Mouse (Mus musculus): ENCODE measurements around the gene Adh4. TPM values are rescaled to one million over a fixed set of nuclear protein-coding genes. Genes with fewer than 3 reads are reported as not detected.
A peak's percentile ranks its signal among the peaks of the same experiment; 100 is the strongest.
"Not testable (repeated sequence)": the region's sequence is repeated elsewhere in the genome, so short reads cannot be mapped to it uniquely, and the experiment has no call there.

Gene Adh4
- polyA plus RNA-seq, 1 experiment from 2014 or later, result not detected

DNA sequence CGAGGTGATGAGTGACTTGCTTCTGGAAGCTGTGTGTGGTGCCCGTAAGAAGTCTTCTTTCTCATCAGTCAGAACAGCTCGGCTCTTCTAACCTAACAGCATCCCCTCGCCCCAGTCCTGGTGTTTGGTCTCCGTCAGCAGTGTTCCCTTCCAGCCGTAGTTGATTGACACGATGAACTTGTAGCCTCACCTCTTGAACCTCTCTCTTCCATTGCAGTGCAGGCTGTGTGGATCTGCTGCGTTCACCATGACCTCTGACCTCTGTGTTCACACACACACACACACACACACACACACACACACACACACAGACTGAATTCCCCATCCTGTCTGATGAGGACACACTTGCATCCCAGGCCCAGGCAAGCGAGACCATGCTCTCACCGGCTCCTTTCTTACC, 36.9 kb downstream of the Adh4 start:
- Histone ChIP-seq H3K36me3 (replicated peaks) (peaks cover 99% of the 10 kb centered on the region), H3K27ac (replicated peaks) (no peak overlapping the region), H3K4me1 (0 out of 2 replicates have a peak, but pooled peaks cover 3% of the 10 kb centered on the region), H3K9me3 (no peaks in the 10 kb centered on the region), H3K4me3 (no peak overlapping the region), H3K27me3 (replicated peaks; ENCODE audit: low read depth, poor library complexity, severe bottlenecking) (no peaks in the 10 kb centered on the region)
- 81% methylated on average over 10 of the region's 10 CpGs for WGBS
- DNase-seq (ENCODE audit: low spot score), result no peak

DNA sequence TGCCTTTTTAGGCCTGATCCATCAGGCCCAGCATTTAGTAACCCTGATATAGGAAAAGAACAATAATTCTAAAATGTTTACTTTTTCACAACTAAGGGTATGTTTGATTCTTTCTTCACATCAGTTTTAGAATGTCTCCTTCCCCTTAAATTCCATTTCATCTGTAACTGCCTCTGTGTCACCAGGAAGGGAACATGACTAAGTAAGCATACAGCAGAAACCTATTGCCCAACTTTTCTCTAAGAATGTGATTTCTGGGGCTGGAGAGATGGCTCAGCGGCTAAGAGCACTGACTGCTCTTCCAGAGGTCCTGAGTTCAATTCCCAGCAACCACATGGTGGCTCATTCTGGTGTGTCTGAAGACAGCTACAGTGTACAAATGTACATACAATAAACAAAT, 39.0 kb downstream of the Adh4 start:
- 96% methylated on average over 1 of the region's 1 CpGs for WGBS
- no peak for DNase-seq (ENCODE audit: low spot score)
- H3K27ac ChIP-seq (replicated peaks), result no peak overlapping the region
- H3K27me3 ChIP-seq (replicated peaks; ENCODE audit: low read depth, poor library complexity, severe bottlenecking), result no peaks in the 10 kb centered on the region
- H3K36me3 ChIP-seq (replicated peaks), result peaks cover 99% of the 10 kb centered on the region
- H3K9me3 ChIP-seq, result no peaks in the 10 kb centered on the region
- H3K4me3 ChIP-seq, result no peak overlapping the region
- no peaks in the 10 kb centered on the region for H3K4me1 ChIP-seq

DNA sequence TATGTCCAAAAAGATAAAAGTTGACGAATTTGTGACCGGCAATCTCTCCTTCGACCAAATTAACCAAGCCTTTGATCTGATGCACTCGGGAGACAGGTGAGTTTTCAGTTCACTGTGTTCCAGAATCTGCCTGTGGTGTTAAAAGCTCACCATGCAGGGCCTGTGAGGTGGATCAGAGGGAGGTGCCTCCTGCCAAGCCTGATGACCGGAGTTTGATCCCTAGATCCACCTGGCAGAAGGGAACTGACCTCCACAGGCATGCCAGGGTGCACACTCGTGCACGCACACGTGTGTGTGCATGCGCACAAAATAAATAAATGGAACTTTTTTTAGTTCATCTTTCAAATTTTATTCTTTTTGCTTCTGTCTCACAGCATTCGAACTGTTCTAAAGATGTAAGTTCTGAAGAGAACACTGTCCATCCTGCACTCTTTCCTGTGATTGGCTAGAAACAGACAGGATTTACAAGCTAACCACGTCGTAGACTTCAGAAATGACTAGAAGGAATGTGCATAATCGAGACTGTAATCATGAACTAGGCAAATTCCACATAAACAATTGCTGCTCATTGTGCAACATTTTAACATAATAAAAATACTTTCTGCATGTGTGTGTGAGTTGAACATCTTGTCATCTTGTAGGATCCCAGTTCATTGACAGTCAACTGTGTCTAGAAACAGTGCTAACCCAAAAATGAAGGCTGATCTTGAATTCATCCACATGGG, 39.6 kb downstream of the Adh4 start:
- no peaks in the 10 kb centered on the region for H3K4me1 ChIP-seq
- no peak for DNase-seq (ENCODE audit: low spot score)
- H3K27me3 ChIP-seq (replicated peaks; ENCODE audit: low read depth, poor library complexity, severe bottlenecking), result no peaks in the 10 kb centered on the region
- 95% methylated on average over 13 of the region's 13 CpGs for WGBS
- no peak overlapping the region for H3K27ac ChIP-seq (replicated peaks)
- peaks cover 99% of the 10 kb centered on the region for H3K36me3 ChIP-seq (replicated peaks)
- no peak overlapping the region for H3K4me3 ChIP-seq
- no peaks in the 10 kb centered on the region for H3K9me3 ChIP-seq

DNA sequence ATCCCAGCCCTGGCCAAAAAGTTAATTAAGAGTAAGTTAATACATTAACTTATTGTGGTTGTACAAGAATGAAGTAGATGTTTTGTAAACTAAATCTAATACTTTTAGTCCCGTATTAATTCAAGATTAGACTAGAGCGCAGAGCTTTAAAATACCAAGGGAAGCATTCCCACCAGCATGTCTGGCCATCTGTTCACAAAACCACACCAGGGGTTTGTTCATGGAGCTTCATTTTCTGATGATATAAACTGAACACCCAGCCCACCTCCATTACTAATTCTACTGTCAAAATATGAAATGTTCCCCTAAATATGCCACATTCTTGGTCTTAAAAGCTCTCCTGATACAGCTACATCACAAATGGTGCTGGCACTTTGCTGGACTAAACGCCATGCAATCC, 43.2 kb downstream of the Adh4 start:
- Histone ChIP-seq H3K4me1 (no peaks in the 10 kb centered on the region), H3K27ac (replicated peaks) (no peak overlapping the region), H3K9me3 (no peaks in the 10 kb centered on the region), H3K4me3 (no peak overlapping the region), H3K27me3 (replicated peaks; ENCODE audit: low read depth, poor library complexity, severe bottlenecking) (no peaks in the 10 kb centered on the region), H3K36me3 (replicated peaks) (peaks cover 99% of the 10 kb centered on the region)
- no peak for DNase-seq (ENCODE audit: low spot score)
- WGBS, result 98% methylated on average over 3 of the region's 3 CpGs

DNA sequence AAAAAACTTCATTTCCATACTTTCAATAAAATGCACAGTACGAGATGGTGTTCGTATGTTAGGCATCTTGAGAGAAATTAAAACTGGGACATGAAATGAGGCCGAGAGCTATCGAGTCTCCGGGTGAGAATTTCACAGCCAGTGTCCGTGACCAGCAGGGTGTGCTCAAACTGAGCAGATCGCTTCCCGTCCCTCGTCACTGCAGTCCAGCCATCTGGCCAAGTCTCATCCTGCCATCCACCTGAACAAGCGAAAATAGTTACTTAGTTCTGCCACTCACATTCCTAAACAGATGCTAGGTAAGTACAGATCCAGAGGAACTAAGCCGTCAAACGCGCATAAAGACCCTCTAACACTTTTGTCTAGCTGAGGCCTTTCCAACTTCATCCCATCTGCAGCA, 45.0 kb downstream of the Adh4 start:
- H3K9me3 ChIP-seq, result no peaks in the 10 kb centered on the region
- WGBS, result 88% methylated on average over 13 of the region's 13 CpGs
- H3K36me3 ChIP-seq (replicated peaks), result peaks cover 97% of the 10 kb centered on the region

DNA sequence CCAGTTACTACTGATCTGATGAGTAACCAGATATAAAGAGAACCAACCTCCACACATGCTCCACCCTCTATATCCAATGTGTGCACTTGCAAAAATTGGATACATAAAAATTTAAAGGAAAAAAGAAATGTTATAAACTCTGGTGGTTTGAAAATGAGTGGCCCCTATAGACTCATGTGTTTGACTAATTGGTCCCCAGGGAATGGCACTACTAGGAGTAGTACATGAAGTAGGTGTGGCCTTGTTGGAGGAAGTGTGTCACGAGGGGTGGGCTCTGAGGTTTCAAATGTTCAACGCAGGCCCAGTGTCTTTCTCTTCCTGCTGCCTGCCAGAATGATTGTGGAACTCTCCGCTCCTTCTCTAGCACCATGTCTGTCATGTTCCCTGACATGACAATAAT, 46.6 kb downstream of the Adh4 start:
- no peak for DNase-seq (ENCODE audit: low spot score)
- H3K9me3 ChIP-seq, result no peaks in the 10 kb centered on the region
- peaks cover 97% of the 10 kb centered on the region for H3K36me3 ChIP-seq (replicated peaks)
- no peaks in the 10 kb centered on the region for H3K4me1 ChIP-seq
- H3K27ac ChIP-seq (replicated peaks), result no peak overlapping the region
- WGBS, result 88% methylated on average over 3 of the region's 3 CpGs
- H3K27me3 ChIP-seq (replicated peaks; ENCODE audit: low read depth, poor library complexity, severe bottlenecking), result no peaks in the 10 kb centered on the region
- no peak overlapping the region for H3K4me3 ChIP-seq

More for the DNA sequence above, 45.0 kb downstream of the Adh4 start:
- no peaks in the 10 kb centered on the region for H3K4me1 ChIP-seq
- H3K4me3 ChIP-seq, result no peak overlapping the region
- H3K27me3 ChIP-seq (replicated peaks; ENCODE audit: low read depth, poor library complexity, severe bottlenecking), result no peaks in the 10 kb centered on the region
- no peak overlapping the region for H3K27ac ChIP-seq (replicated peaks)
- no peak for DNase-seq (ENCODE audit: low spot score)

DNA sequence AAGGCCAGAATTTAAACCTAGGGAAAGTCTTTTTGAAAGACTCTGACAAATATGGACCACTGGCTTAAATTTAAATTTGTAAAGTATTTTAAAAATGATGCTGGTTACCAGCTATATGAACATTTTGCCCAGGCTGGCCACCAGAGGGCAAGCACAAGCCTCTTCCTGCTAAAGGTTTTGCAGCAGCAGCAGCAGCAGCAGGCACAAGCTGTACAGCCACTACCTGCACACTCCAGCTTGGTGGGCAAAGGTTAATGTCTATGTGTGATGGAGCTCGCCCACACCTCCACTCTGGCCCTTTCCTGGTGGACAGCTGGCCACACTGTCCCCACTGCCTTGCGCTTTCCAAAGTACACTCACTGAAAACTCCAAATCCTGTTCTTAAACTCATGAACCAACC, 47.9 kb downstream of the Adh4 start:
- DNase-seq (ENCODE audit: low spot score), result peak; percentile 55
- 91% methylated on average over 2 of the region's 2 CpGs for WGBS
- no peaks in the 10 kb centered on the region for H3K9me3 ChIP-seq

DNA sequence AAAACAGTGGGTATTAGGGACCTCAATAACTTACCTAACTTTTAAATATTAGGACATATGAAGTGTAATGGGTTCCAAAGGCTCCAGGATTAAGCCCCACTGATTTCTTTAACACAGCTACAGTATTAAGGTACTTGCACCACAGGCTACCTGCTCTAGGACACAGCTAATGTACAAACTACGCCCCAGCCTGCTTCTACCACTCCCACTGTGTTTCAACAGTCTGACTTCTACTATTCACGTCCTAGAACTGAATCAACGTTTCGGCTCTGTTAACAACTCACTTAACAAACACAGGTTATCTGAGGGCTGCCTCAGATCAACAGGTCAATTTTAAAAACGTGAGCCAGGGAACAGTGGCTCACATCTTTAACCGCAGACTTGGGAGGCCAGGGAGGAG, 48.5 kb downstream of the Adh4 start:
- Histone ChIP-seq H3K36me3 (replicated peaks) (peaks cover 97% of the 10 kb centered on the region), H3K27ac (replicated peaks) (no peak overlapping the region), H3K27me3 (replicated peaks; ENCODE audit: low read depth, poor library complexity, severe bottlenecking) (no peaks in the 10 kb centered on the region), H3K4me3 (no peak overlapping the region), H3K4me1 (no peaks in the 10 kb centered on the region), H3K9me3 (no peaks in the 10 kb centered on the region)
- no peak for DNase-seq (ENCODE audit: low spot score)
- WGBS, result 90% methylated on average over 6 of the region's 6 CpGs

More for the DNA sequence above, 47.9 kb downstream of the Adh4 start:
- no peak overlapping the region for H3K27ac ChIP-seq (replicated peaks)
- peaks cover 97% of the 10 kb centered on the region for H3K36me3 ChIP-seq (replicated peaks)
- no peaks in the 10 kb centered on the region for H3K4me1 ChIP-seq
- no peak overlapping the region for H3K4me3 ChIP-seq
- H3K27me3 ChIP-seq (replicated peaks; ENCODE audit: low read depth, poor library complexity, severe bottlenecking), result no peaks in the 10 kb centered on the region

DNA sequence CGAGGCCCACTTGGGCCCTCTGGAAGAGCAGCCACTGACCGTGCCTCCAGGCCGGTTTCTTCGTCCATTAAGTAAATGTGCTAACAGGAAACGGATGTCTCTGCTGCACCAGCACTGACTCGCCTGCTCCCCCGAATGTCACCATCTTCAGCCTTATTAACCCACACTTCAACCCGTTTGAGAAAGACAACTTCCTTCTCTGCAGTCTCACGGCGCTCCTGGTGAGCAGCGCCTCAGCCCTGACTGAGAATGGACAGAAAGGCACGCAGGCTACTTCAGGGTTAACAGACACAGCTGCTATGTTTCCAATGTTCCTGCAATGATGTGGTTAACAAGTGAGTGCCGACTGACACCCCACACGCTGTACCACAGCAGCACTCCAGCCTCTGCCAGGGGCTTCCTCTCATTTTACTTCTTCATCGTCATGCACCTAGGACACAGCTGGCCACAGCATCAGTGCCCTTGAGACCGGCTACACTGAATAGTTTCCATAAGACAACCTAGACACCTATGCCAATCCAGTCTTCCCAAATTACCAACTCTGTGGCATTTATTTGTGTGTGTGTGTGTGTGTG, 49.4 kb downstream of the Adh4 start:
- H3K36me3 ChIP-seq (replicated peaks), result peaks cover 97% of the 10 kb centered on the region
- 77% methylated on average over 16 of the region's 16 CpGs for WGBS
- DNase-seq (ENCODE audit: low spot score), result no peak
- no peaks in the 10 kb centered on the region for H3K9me3 ChIP-seq
- no peaks in the 10 kb centered on the region for H3K4me1 ChIP-seq
- H3K4me3 ChIP-seq, result no peak overlapping the region
- H3K27ac ChIP-seq (replicated peaks), result no peak overlapping the region
- H3K27me3 ChIP-seq (replicated peaks; ENCODE audit: low read depth, poor library complexity, severe bottlenecking), result no peaks in the 10 kb centered on the region

DNA sequence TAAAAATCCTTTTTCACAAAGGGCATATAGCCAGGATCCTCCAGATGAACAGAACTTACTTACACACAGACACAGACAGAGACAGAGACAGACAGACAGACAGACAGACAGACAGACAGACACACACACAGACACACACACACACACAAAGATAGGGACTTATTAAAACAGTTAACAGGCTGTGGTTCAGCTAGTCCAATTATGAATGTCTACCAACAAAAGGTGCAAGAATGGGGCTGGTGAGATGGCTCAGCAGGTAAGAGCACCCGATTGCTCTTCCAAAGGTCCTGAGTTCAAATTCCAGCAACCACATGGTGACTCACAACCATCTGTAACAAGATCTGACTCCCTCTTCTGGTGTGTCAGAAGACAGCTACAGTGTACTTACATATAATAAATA, 51.4 kb downstream of the Adh4 start:
- 96% methylated on average over 1 of the region's 1 CpGs for WGBS
- peaks cover 97% of the 10 kb centered on the region for H3K36me3 ChIP-seq (replicated peaks)

DNA sequence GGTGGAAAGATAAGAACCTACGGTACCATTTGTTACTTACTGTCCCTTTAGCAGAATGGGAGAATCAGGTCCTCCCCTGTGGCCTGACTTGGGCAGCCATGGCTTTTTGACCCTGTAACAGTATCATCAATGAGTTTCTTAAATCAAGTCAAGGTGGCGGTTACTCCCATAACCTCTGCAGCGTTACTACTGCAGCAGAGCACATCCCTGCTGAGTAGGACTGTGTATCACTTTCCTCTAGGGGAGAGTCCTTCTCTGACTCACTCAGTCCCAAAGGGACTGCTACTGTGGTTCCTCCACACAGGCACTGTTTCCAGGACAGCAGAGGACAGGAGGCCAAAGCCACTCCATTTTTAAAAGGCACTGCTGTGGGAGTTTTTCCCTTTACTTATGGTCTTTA, 55.8 kb downstream of the Adh4 start:
- DNase-seq (ENCODE audit: low spot score), result no peak
- 82% methylated on average over 3 of the region's 3 CpGs for WGBS
- Histone ChIP-seq H3K27me3 (replicated peaks; ENCODE audit: low read depth, poor library complexity, severe bottlenecking) (no peaks in the 10 kb centered on the region), H3K4me1 (no peaks in the 10 kb centered on the region), H3K4me3 (no peak overlapping the region), H3K27ac (replicated peaks) (no peak overlapping the region), H3K36me3 (replicated peaks) (peaks cover 96% of the 10 kb centered on the region), H3K9me3 (no peaks in the 10 kb centered on the region)

More for the DNA sequence above, 51.4 kb downstream of the Adh4 start:
- not testable (repeated sequence) for H3K27ac ChIP-seq (replicated peaks); DNase-seq (ENCODE audit: low spot score); H3K4me3 ChIP-seq; H3K9me3 ChIP-seq; H3K27me3 ChIP-seq (replicated peaks; ENCODE audit: low read depth, poor library complexity, severe bottlenecking); H3K4me1 ChIP-seq

DNA sequence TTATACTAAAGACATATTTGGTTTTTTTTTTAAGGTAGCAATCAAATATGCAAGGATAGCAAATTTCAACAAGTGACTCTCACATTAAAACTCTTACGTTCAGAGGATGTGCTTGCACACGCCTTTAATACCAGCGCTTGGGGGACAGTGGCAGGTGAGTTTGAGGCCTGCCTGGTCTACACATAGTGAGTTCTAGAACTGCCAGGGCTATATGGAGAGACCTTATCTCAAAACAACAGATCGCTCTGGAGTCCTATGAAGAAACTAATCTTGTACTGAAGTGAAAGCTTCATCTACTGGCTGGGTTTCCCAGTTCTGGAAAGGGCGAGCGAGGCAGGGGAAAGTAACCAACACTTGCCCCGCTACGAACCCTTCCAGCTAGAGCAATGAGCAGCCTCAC, 64.2 kb downstream of the Adh4 start:
- H3K27ac ChIP-seq (replicated peaks), result no peak overlapping the region
- no peaks in the 10 kb centered on the region for H3K27me3 ChIP-seq (replicated peaks; ENCODE audit: low read depth, poor library complexity, severe bottlenecking)
- peaks cover 76% of the 10 kb centered on the region for H3K36me3 ChIP-seq (replicated peaks)
- no peak for DNase-seq (ENCODE audit: low spot score)
- H3K9me3 ChIP-seq, result no peaks in the 10 kb centered on the region
- H3K4me3 ChIP-seq, result no peak overlapping the region
- H3K4me1 ChIP-seq, result no peaks in the 10 kb centered on the region
- 94% methylated on average over 8 of the region's 8 CpGs for WGBS
